Mouse (Mus musculus): Measurements from ENCODE around the gene Stat4. TPM values are rescaled to one million over a fixed set of nuclear protein-coding genes. Genes with fewer than 3 reads are reported as not detected.
A peak's percentile ranks its signal among the peaks of the same experiment; 100 is the strongest.

The Stat4 gene
- under 1 TPM; 0.12 to 0.24 TPM for total RNA-seq (2021)

DNA sequence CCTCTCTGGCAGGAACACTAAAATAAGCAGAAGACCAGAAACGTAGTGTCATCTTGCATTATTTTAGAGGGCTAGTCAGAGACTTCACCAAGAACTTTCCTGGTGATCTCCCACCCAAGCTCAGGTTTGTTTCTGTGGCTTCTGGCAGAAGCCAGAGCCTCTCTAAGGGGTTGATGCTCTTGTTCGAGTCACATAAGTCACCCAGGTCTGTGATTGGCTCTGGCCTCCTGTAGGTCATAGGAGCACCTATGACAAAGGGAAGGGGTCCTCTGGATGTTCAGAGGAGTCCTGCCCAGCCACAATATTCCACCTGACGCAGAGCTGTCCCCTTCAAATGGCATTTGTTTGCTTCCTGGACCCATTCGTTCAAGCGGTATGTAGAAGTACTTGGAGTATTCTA lies at the start of gene Stat4:
TSS of gene Stat4 (plus strand) at position 301 of the 400 bp plus-strand sequence.
- intact Hi-C loops (cut with DNase I) = no loop called here
- DNase-seq = no peak

DNA sequence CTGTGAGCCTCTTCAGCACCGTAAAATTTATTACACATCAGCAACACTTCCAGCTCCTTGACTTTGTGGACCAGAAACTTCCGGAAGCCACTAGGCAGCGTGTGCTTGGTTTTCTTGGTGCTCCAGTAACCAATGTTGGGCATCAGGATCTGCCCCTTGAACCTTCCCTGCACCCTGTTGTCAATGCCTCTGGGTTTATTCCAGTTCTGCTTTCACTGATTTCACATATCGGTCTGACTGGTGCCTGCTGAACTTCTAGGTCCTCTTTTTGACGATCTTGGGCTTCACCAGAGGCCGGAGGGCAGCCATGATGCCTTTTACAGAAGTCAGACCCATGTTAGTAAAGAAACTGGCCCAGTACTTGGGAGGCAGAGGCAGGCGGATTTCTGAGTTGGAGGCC lies 48.6 kb upstream of the Stat4 start:
- intact Hi-C loops (cut with DNase I) = no loop called here
- no peak for DNase-seq

DNA sequence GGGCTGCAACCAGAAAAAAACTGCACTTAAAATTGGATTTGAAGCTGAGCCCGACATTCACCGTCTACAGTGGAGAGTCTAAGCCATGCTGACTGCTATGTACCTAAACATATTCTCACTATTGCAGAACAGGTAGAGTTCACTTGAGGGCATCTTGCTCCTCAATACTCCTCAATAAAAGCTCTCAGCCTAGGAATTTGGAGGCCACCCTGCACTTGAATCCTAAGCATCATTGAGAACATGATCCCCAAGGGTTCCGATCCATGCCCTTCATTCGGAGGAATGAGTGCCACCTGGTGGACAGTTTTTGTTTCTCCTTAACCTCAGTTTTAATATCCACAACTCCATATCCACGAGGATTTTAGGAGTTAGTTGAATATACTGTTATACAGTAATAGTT lies 42.2 kb upstream of the Stat4 start:
- DNase-seq = peak; percentile 42 to 72
- intact Hi-C loops (cut with DNase I) = loop anchor here (1.0 to 5.0 kb wide), 5 partner anchors 26 to 300 kb away; no protein-coding TSS in a partner anchor

DNA sequence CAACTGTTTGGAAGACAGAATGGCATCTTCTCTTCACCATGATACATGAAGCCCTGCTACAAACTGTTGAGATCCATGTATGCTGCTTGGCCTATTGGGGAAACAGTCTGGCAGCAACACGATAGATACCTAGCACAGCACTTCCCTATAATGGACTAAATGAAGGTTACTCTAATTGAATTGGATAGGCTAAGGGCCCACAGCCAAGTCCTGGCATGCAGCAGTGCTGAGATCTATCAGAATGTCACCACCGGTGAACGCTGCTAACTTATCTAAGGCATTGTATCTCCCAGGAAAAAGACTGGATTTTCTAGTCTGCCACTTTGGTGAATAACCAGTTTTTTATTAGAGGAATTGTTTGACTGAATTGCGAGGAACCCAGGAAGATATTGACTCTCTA lies 39.8 kb upstream of the Stat4 start:
- DNase-seq = no peak
- intact Hi-C loops (cut with DNase I) = loop anchor here (5.0 kb wide), 2 partner anchors 50 to 140 kb away; no protein-coding TSS in a partner anchor

DNA sequence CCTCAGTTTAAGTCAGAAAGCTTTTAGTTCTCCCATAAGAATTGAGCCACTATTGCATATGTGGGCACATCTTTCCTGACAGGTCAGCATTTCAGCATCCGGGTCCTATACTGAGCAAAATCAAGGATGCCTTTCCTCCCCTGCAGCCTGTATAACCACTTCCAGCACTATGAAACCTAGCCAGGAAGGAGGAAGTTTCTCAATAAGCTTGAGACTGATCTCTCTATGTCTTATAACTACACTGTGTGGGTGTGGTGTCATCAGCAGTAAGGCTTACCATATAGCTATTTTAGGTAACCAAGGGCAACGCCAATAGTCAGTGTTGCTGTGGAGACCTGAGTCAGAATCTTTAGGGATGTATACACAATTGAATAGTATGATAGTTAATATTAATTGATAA lies 22.3 kb upstream of the Stat4 start:
- no peak for DNase-seq
- intact Hi-C loops (cut with DNase I) = no loop called here

DNA sequence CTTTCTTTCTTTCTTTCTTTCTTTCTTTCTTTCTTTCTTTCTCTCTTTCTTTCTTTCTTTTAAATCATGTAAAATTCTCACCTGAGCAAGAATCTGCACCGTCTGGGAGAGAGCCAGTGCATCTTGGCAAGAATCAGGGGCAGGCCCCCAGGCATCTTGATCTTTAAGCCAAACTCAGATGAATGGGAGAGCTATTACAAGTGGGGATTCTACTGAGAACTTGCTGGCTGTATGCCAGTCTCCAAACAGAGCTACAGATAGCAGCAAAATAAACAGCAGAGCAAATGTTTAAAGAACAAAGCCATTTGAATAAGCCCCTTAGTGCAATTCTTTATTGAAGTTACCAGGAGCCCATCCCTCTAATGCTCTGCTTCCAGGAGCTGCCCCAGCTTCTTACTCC lies 18.0 kb upstream of the Stat4 start:
- intact Hi-C loops (cut with DNase I) = no loop called here
- DNase-seq = peak; percentile 13 to 23

DNA sequence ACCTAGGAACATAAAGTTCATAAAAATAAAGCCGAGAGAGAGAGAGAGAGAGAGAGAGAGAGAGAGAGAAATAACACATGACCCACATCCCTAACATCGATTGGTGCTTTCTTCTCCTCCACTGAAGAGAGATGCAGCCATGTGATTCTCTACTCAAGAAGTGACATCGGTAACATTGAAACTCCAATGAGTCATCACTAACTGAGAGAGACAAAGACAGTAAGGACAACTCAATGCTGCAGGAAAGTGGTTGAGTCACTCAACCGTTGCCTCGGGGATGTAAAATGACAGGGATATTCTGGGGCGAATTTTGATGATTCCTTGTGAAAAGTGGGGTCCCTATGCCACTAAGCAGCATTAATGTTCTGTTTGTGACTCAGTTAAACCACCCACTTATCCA lies 16.8 kb upstream of the Stat4 start:
- no peak for DNase-seq
- intact Hi-C loops (cut with DNase I) = no loop called here

DNA sequence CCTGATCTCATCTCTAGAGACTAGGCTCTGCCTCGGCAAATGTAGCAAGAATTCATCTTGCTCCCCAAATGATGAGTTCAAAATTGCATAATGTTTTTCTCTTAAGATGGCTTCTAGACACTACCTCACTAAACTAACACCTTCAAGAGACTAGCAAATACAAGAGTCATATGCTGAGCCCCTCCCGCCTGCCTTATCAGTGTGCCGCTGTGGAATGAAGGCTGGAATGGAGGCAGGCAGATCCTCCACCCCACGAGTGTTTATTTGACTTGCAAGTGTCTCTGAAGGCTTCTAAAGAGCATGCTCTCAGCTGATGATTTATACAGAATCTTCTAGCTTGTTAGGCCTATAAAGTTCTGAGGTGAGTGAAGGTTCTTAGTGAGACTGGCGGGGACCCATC lies 11.4 kb upstream of the Stat4 start:
- intact Hi-C loops (cut with DNase I) = no loop called here
- DNase-seq = no peak

DNA sequence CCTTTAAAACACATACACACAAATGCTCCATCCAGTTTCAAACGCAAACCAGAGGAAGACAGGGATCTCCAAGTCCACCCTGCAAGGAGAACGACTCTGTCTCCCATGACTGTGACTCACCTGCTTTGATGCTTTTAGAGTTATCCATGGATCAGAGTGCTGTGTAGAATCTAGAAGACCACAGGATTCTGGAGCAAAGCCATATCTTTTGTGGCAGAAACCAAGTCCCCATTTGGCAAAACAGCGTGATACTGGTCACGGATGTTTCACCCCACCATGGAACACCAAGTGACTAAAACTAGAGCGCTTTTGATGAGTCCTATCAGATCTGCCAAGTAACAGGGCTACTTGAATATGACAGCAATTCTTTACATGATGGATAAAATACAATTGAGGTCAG lies 7.9 kb upstream of the Stat4 start:
- intact Hi-C loops (cut with DNase I) = no loop called here
- DNase-seq = no peak

DNA sequence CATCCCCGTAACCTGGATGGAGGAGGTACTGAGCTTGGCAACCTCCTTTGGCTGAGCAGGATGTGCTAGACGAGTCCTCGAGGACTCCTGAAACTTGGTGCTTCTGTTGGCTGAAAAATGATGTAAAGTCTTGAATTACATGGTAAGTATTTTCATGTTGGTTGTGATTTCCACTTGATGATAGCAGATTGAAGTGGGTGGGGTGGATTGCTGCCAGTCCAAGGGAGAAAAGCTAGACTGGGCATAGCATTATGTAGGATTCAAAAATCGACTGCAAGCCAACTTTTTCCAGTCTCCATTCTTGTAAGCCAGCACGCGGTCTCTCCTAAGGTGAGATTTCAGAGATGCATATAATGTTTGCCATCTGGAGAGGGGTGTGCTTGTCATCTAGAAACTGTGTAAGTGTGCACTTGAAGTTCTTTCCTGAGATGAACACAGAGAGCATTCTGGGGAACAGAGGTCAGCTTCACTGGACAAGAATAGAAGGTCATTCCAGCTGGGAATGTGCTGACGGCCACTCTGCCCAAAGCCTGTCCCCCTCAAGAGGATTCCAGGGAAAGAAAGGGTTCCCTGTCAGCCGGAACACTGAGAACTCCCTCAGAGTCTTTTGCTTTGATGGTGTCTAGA lies 5.1 kb downstream of the Stat4 start:
- intact Hi-C loops (cut with DNase I) = no loop called here
- no peak for DNase-seq

DNA sequence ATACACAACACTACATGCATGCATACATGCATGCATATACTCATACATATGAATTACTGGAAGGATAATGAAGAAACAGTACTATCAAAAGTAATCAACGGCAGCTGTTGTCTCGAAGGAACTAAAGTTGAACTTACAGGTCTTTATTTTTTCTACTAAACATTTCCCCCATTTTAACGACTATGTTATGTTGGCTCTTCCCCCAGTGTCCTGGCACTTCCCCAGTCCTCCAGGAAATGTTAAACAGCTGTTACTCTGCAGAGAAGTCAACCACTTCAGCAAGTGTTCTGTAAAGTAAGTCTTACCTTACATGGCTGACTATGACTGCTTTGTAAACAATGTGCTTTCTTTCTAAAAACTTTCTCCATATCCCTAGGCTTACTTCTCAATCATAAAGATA lies 9.1 kb downstream of the Stat4 start:
- peak; percentile 20 to 21 for DNase-seq
- intact Hi-C loops (cut with DNase I) = loop anchor here (5.0 kb wide), 3 partner anchors 49 to 529 kb away; no protein-coding TSS in a partner anchor

DNA sequence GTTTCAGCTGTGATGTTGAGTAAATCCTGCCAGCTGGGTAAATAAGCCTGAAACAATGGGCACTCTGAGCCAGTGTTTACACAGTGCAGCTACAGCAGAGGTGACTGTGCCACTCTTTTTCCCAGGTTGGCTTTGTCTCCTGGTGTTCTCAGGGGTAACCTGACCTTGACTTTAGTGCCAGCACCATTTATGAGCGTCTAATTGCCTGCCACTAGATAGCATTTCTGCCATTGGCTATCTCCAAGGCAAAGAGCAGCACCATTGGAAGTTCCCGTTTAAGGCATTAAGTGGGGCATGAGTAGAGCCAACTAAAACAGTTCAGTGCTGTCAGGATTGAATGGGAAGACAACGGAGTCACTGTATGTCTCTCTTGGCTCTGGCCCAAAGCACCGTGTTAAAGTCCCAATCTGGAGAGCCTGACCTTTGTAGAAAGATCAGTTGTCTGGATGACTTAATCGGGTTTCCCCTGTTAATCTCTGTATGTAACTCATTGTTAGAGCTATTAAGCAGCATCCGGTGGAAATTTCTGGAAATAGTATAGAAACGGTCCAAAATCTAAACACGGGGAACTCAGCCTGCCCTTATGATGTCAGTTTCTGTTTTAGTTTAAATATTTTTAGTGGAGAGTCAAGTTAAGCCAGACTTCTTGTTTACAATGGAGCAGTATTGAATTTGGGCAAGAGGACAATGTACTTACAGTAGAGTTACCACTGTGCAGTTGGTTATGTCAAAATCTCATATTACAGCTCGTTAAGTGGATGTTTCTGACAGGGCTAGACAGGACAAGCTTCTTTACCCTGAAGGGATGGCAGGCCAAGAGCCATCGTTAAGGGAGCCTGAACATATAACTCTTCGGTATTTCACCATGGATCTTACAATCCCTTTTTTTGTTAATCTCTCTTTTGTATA lies 10.1 kb downstream of the Stat4 start:
- peak; percentile 59 to 63 for DNase-seq
- intact Hi-C loops (cut with DNase I) = loop anchor here (5.0 kb wide), 3 partner anchors 50 to 530 kb away; no protein-coding TSS in a partner anchor

DNA sequence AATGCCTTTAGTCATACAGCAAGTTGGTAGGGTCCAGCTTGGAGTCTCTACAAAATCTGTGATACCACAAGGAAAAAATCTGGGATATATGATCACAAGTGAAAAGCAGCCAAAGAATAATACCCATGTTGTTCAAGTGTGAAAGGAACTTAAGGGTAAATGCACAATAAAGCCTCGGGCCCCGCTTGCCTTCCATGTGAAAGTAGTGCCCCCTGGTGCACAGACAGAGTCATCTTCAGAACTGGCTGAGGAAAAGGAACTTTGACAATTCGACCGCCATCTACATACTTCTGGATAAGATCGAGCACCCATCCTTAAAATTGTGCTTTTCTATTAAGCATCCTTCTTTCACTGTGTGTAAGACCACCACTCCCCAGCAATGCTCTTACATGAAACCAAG lies 11.6 kb downstream of the Stat4 start:
- peak; percentile 62 to 72 for DNase-seq
- intact Hi-C loops (cut with DNase I) = loop anchor here (1.0 to 5.0 kb wide), 5 partner anchors 51 to 531 kb away; no protein-coding TSS in a partner anchor

DNA sequence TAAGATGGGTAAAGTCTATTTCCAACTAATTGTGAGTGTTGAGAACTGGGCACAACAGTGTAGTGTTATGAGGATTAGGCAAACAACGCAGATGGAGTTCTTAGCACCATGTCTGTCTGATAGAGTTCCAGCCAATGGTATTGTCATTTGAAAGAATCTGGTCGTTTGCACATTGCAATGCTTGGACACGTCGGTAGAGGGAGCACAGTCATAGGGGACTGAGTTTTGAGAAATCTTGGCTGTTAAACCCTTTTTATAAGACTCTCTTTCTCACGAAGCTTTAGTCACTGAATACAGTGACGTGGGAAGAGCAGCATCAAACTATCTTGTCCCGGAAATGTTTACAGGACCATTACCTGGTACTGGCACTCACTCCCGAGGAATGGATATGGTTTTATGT lies 17.1 kb downstream of the Stat4 start:
- peak; percentile 74 to 87 for DNase-seq
- intact Hi-C loops (cut with DNase I) = loop anchor here (1.0 kb wide), 1 partner anchor 95 kb away; no protein-coding TSS in a partner anchor

DNA sequence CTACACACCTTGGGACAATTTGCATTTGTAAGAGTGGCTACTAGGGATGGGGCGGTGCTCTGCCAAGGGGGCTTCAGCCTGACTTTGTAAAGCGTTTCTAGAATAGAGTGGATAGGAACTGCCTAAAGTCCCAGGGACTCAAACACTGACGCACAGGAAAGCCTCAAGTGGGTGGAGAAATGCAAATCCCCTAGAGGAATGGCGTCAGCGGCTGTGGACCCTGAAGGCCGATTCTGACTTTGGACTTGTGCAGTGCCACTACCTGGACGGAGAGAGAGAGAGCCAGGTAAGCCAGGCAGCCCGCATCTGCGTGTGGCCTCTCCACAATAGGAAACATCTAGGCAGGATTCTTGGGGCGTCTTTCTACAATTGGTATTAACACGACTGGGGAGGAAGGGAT lies 21.5 kb downstream of the Stat4 start:
- intact Hi-C loops (cut with DNase I) = loop anchor here (2.0 kb wide), 1 partner anchor 78 kb away; no protein-coding TSS in a partner anchor
- DNase-seq = peak; percentile 13 to 19

DNA sequence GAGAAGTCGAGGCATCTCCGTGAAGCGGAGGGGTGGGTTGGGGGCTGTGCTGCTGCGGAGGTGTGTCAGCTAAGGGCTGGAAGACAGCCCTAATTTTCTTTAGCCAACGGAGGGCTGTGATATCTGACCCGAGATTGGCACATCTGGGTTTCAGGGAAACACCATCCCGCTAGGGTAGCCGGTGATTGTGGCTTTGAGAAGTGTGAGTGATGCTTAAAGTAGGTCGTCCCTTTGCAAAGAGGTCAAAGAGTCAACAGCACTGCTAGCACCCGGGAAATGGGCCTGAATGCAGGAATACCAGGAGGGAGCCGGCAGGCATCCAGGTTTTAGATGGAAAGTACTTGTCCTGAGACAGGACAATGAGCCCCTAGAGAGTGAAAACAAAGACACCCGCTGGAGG lies 22.0 kb downstream of the Stat4 start:
- DNase-seq = no peak
- intact Hi-C loops (cut with DNase I) = loop anchor here (2.0 kb wide), 1 partner anchor 78 kb away; no protein-coding TSS in a partner anchor

DNA sequence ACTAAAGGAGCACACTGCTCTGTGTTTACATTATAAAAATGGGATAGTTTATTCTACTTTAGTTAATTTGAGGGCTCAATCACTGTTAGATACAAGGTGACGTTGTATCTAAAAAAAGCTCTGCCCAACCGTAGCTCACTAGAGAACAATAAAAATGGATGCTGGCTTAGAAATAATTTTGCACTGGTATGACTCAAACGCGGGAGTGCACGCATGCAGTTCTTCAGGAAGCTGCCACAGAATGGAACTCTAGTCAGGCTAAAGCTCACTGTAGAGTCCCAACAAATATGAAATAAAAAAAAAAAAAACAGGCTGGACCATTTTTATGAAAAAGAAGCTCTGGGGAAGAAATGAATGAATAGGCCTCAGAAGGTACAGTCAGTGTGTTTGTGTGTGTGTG lies 23.8 kb downstream of the Stat4 start:
- DNase-seq = no peak
- intact Hi-C loops (cut with DNase I) = no loop called here

DNA sequence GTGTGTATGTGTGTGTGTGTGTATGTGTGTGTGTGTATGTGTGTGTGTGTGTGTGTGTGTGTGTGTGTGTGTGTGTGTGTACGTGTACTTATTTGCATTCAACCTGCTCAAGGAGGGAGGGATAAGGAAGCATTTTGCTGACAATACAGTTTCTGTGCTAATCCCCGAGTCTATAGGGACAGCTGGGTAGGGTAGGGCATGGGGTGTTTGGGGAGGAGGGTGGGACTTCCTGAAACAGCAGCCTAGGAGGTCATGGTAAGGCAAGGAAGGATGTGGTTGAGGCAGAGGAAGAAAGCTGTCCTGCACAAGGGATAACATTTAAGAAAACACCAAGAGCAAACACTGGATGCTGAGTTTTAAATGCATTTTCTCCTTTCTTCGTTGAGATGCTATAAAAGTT lies 24.3 kb downstream of the Stat4 start:
- DNase-seq = no peak
- intact Hi-C loops (cut with DNase I) = no loop called here

DNA sequence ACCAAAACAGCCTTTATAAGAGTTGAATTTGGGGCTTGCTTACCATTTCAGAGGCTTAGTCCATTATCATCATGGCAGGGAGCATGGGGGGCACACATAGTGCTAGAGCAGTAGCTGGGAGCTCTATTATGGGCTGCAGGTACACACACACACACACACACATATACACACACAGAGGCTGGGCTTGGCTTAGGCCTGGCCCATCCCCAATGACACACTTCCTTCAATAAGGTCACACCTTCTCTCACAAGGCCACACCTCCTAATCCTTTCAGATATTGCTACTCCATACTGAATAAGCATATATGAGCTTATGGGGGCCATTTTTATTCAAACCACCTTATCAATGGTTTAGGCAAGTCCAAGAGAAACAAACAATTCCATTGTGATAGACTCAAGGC lies 25.3 kb downstream of the Stat4 start:
- intact Hi-C loops (cut with DNase I) = no loop called here
- no peak for DNase-seq

DNA sequence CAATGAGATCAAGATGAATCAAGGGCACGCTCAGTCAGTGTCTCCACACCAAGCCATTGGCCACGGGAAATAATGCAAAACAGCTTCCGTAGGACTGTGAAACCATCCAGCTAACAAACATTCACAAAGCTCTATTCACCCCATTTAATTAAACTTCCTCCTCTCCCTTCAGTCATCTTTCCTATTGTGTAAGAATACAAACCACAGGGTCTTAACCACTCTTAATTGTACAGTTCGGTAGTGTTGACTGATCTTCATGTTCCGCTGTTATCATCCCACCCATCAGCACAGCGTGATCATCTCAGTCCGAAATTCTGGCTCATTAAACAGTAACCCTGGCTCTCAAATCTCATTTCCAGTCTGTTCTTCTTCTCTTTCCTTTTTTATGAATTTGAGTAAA lies 25.8 kb downstream of the Stat4 start:
- DNase-seq = no peak
- intact Hi-C loops (cut with DNase I) = no loop called here

DNA sequence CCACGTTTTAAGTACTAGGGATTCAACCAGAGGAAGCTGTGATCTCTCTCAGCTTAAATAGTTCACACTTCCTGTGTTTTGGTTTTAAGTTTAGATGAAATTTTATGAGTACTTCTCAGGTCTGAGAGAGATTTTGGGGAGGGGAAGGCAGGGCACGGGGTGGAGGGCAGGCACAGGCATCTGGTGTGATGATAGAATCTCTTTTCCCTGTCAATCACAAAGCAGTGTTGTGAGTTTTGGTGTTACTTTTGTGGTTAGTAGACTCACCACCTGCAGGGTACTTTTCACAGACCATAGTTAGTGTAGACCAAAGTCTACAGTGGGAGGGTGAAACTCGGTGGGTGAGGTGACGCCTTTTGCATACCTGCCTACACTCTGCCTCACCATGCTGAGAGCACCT lies 32.7 kb downstream of the Stat4 start:
- no peak for DNase-seq
- intact Hi-C loops (cut with DNase I) = no loop called here
